Mouse (Mus musculus) layer of hippocampus, postnatal 25 days (tissue): ENCODE measurements around the gene Dhrs13. TPM values are rescaled to one million over a fixed set of nuclear protein-coding genes. Genes with fewer than 3 reads are reported as not detected.

Experiments used
- DNase-seq, 2 experiments: peaks; one replicate each; pipeline ENCODE4 v3.0.0; 2022; ENCODE audit warnings: mixed read lengths in 2 of 2, low spot score in 1 of 2; ENCODE audit errors: extremely low spot score in 1 of 2
- microRNA-seq, 2 experiments: library from miRNA; unstranded; fragments of <30 nt; microRNA quantifications; one replicate each; pipeline ENCODE4 v1.2.0; 2021
- total RNA-seq, 2 experiments: library from RNA; stranded (reverse); gene quantifications; 2 replicates each; pipeline ENCODE4 v1.2.3; 2021

Dhrs13 gene
- total RNA-seq, 2 experiments from 2014 or later, result 6.9 to 7.4 TPM

GRCm38 (mm10) chr11:78083595-78083994 is 51.5 kb downstream of the Dhrs13 start:
- no peak for DNase-seq

GRCm38 (mm10) chr11:78086925-78087479 is 54.9 kb downstream of the Dhrs13 start:
- no peak for DNase-seq

Small RNAs within 50 kb of the gene (microRNA-seq; reads per million reads assigned to microRNA genes)
- 8.1 to 27.1 reads per million in 2 experiments for gene Mir144
- 0 reads per million in 2 experiments for gene Mir451a
- gene Mir451b, result 0 reads per million in 2 experiments

Other genes with a start within 250 kb of the Dhrs13 start
- gene Gm10277, start 244.5 kb upstream of the Dhrs13 start, total RNA-seq, result not detected
- gene Pipox, start 138.2 kb upstream of the Dhrs13 start, total RNA-seq, result 1 to 10 TPM; 1.5 to 1.8 TPM
- 100 to 1,000 TPM; 162 to 174 TPM for gene Sez6, start 101.5 kb upstream of the Dhrs13 start, total RNA-seq
- gene Phf12, start 49.5 kb upstream of the Dhrs13 start, total RNA-seq, result 10 to 100 TPM; 42.5 to 58.5 TPM
- 10 to 100 TPM; 74.4 to 81.6 TPM for gene Flot2, start 5.7 kb downstream of the Dhrs13 start, total RNA-seq
- 10 to 100 TPM; 18.6 to 21.1 TPM for gene Eral1, start 48.1 kb downstream of the Dhrs13 start, total RNA-seq
- gene Fam222b, start 62.4 kb downstream of the Dhrs13 start, total RNA-seq, result 10 to 100 TPM; 27.6 to 33.4 TPM
- 10 to 100 TPM; 16.1 to 19.9 TPM for gene Traf4, start 133.3 kb downstream of the Dhrs13 start, total RNA-seq
- gene Nek8, start 144.4 kb downstream of the Dhrs13 start, total RNA-seq, result 1 to 10 TPM; 3.1 to 3.3 TPM
- 10 to 100 TPM; 23.8 to 29.7 TPM for gene Tlcd1, start 144.4 kb downstream of the Dhrs13 start, total RNA-seq
- 100 to 1,000 TPM; 678 to 771 TPM for gene Rpl23a, start 151.3 kb downstream of the Dhrs13 start, total RNA-seq
- gene Rab34, start 156.2 kb downstream of the Dhrs13 start, total RNA-seq, result 10 to 100 TPM; 26.1 to 37.3 TPM
- 1 to 10 TPM; 5.0 to 5.4 TPM for gene Proca1, start 161.1 kb downstream of the Dhrs13 start, total RNA-seq
- 10 to 100 TPM; 61.1 to 69.4 TPM for gene Sdf2, start 213.5 kb downstream of the Dhrs13 start, total RNA-seq
- 100 to 1,000 TPM; 110 to 123 TPM for gene Supt6, start 213.7 kb downstream of the Dhrs13 start, total RNA-seq
- 100 to 1,000 TPM; 193 to 209 TPM for gene 2610507B11Rik, start 229.5 kb downstream of the Dhrs13 start, total RNA-seq